Mouse (Mus musculus): ENCODE measurements around the gene Fancd2os. TPM values are rescaled to one million over a fixed set of nuclear protein-coding genes. Genes with fewer than 3 reads are reported as not detected.

The Fancd2os gene
- not detected in 2 replicates for polyA plus RNA-seq (2014; fragmentation: Nextera tagmentation; extraction: Ambion mirVana)

DNA sequence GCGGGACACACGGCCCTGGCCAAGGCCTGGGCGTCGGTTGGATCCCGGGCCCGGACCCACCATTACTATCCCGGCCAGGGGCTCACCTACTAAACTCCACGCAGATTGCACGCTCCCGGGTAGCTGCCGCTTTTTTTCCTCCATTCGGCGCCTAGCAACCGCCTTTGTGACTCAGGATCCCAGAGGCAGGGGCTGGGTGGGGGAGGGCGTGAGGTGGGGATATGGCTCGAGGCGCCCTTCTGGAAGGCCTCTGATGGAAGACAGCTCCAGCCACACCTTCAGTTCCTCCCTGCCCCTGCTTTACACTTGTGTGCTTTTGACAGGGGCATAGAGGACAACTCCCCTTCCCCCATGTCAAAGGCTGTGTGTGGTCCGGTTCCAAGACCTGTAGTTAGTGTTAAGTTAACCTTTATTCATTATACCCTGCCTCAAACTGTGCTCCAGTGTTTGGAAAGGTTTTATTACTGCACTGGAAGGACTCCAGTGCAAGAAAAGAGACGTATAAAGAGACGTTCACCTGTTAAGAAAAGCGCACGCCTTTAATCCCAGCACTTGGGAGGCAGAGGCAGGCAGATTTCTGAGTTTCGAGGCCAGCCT, at the start of gene Fancd2os:
TSS of gene Fancd2os (minus strand) at position 173 of the 597 bp plus-strand sequence.
- WGBS = 32% methylated on average over 23 of the region's 23 CpGs
- Histone ChIP-seq H3K27me3 (ENCODE audit: control insufficient read depth, insufficient read depth, low read length) (no peaks in the 10 kb centered on the region), H3K4me2 (ENCODE audit: low read depth, low read length) (no peak within 1 kb of the TSS), H3K4me3 (ENCODE audit: low read depth, low read length) (no peak within 1 kb of the TSS), H3K9me3 (ENCODE audit: control insufficient read depth, low read length) (no peaks in the 10 kb centered on the region), H3K4me1 (ENCODE audit: control insufficient read depth, insufficient read depth, low read length) (peaks cover 6% of the 10 kb centered on the region), H3K27ac (ENCODE audit: low read depth, low read length) (no peak within 1 kb of the TSS), H3K9ac (replicated peaks; ENCODE audit: low read depth, low read length) (0 out of 2 replicates have a peak within 1 kb of the TSS, but pooled peaks have one; percentile 16), H3K36me3 (ENCODE audit: control insufficient read depth, insufficient read depth, low read length) (no peaks in the 10 kb centered on the region)
- no peak for ATAC-seq (ENCODE audit: low read depth)

DNA sequence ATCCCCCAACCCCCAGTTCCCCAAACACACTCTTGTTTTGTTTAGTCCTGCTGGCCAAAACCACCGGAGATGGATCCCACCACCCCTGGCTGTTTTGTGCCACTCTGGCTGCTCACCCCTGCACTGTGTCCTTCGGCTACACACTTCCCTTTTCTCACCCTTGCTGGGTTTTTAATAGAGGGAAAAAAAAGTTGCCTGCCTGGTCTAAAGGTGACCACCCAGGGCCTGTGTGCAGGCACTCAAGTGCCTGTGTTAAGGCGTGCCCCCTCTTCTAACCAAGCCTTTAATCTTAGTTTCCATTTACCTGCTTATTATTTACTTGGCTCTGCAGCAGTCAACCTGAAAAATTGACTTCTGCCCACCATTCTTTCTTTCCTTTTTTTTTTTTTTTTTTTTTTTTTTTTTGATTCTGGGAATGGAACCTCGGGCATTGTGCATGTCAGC, 49.7 kb upstream of the Fancd2os start:
- Histone ChIP-seq H3K27me3 (ENCODE audit: control insufficient read depth, insufficient read depth, low read length) (no peaks in the 10 kb centered on the region), H3K4me1 (ENCODE audit: control insufficient read depth, insufficient read depth, low read length) (no peaks in the 10 kb centered on the region), H3K4me2 (ENCODE audit: low read depth, low read length) (no peak overlapping the region), H3K9ac (replicated peaks; ENCODE audit: low read depth, low read length) (no peak overlapping the region), H3K4me3 (ENCODE audit: low read depth, low read length) (no peak overlapping the region), H3K27ac (ENCODE audit: low read depth, low read length) (no peak overlapping the region), H3K9me3 (ENCODE audit: control insufficient read depth, low read length) (no peaks in the 10 kb centered on the region), H3K36me3 (ENCODE audit: control insufficient read depth, insufficient read depth, low read length) (no peaks in the 10 kb centered on the region)
- no peak for ATAC-seq (ENCODE audit: low read depth)
- 77% methylated on average over 4 of the region's 4 CpGs for WGBS

GRCm38 (mm10) chr6:113649346-113650196, 49.1 kb upstream of the Fancd2os start:
- H3K9me3 ChIP-seq (ENCODE audit: control insufficient read depth, low read length) = no peaks in the 10 kb centered on the region
- no peaks in the 10 kb centered on the region for H3K27me3 ChIP-seq (ENCODE audit: control insufficient read depth, insufficient read depth, low read length)
- no peaks in the 10 kb centered on the region for H3K4me1 ChIP-seq (ENCODE audit: control insufficient read depth, insufficient read depth, low read length)
- H3K36me3 ChIP-seq (ENCODE audit: control insufficient read depth, insufficient read depth, low read length) = no peaks in the 10 kb centered on the region
- ATAC-seq (ENCODE audit: low read depth) = no peak
- no peak overlapping the region for H3K4me2 ChIP-seq (ENCODE audit: low read depth, low read length)
- H3K9ac ChIP-seq (replicated peaks; ENCODE audit: low read depth, low read length) = no peak overlapping the region
- WGBS = 86% methylated on average over 7 of the region's 7 CpGs
- no peak overlapping the region for H3K27ac ChIP-seq (ENCODE audit: low read depth, low read length)
- H3K4me3 ChIP-seq (ENCODE audit: low read depth, low read length) = no peak overlapping the region

DNA sequence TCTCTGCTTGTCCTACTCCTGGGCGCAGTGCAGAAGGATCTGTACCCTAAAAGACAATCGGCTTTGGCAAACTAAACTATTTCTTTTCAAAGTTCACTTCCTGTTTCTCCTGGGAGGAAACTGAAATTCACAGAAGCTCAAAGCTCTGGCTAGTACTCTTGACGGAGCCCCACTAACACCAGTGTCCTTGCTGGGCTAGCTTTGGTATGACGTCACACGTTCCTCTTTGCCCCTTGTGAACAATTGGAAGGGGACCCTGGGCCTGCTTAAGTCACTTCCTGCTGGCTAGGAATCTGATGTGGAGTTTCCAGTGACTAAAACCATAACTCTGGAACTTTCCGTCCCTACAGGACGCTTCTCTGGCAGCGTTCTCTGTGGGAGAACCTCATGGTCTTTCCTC, 44.3 kb upstream of the Fancd2os start:
- Histone ChIP-seq H3K9me3 (ENCODE audit: control insufficient read depth, low read length) (no peaks in the 10 kb centered on the region), H3K27ac (ENCODE audit: low read depth, low read length) (no peak overlapping the region), H3K4me1 (ENCODE audit: control insufficient read depth, insufficient read depth, low read length) (no peaks in the 10 kb centered on the region), H3K9ac (replicated peaks; ENCODE audit: low read depth, low read length) (no peak overlapping the region), H3K36me3 (ENCODE audit: control insufficient read depth, insufficient read depth, low read length) (no peaks in the 10 kb centered on the region), H3K27me3 (ENCODE audit: control insufficient read depth, insufficient read depth, low read length) (no peaks in the 10 kb centered on the region), H3K4me3 (ENCODE audit: low read depth, low read length) (no peak overlapping the region), H3K4me2 (ENCODE audit: low read depth, low read length) (no peak overlapping the region)
- no peak for ATAC-seq (ENCODE audit: low read depth)
- 89% methylated on average over 8 of the region's 8 CpGs for WGBS

GRCm38 (mm10) chr6:113643967-113644366, 43.5 kb upstream of the Fancd2os start:
- Histone ChIP-seq H3K4me1 (ENCODE audit: control insufficient read depth, insufficient read depth, low read length) (no peaks in the 10 kb centered on the region), H3K27ac (ENCODE audit: low read depth, low read length) (no peak overlapping the region), H3K9me3 (ENCODE audit: control insufficient read depth, low read length) (no peaks in the 10 kb centered on the region), H3K36me3 (ENCODE audit: control insufficient read depth, insufficient read depth, low read length) (no peaks in the 10 kb centered on the region), H3K4me3 (ENCODE audit: low read depth, low read length) (no peak overlapping the region), H3K9ac (replicated peaks; ENCODE audit: low read depth, low read length) (no peak overlapping the region), H3K27me3 (ENCODE audit: control insufficient read depth, insufficient read depth, low read length) (no peaks in the 10 kb centered on the region), H3K4me2 (ENCODE audit: low read depth, low read length) (no peak overlapping the region)
- 89% methylated on average over 2 of the region's 2 CpGs for WGBS
- no peak for ATAC-seq (ENCODE audit: low read depth)

DNA sequence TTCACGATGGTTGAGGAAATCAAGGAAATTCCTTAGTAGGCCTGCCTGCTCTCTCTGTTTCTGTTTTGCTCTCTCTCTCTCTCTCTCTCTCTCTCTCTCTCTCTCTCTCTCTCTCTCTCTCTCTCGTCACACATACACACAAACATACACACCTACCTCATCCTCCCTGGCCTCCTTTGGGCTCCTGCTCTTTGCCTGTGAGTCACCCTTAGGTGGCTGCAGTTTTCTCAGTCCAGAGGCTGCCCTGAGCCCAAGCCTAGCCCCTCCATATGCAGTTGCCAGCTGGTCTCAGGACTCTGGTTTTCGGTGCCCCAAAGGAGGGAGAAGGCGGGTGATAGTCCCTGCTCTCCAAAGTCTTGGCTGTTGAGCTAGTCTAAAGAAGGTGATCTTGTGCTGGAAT, 42.5 kb upstream of the Fancd2os start:
- ATAC-seq (ENCODE audit: low read depth) = no peak
- Histone ChIP-seq H3K9me3 (ENCODE audit: control insufficient read depth, low read length) (no peaks in the 10 kb centered on the region), H3K4me1 (ENCODE audit: control insufficient read depth, insufficient read depth, low read length) (no peaks in the 10 kb centered on the region; the same call in 1 of the 2 replicates), H3K9ac (replicated peaks; ENCODE audit: low read depth, low read length) (no peak overlapping the region), H3K4me3 (ENCODE audit: low read depth, low read length) (no peak overlapping the region), H3K36me3 (ENCODE audit: control insufficient read depth, insufficient read depth, low read length) (no peaks in the 10 kb centered on the region), H3K4me2 (ENCODE audit: low read depth, low read length) (no peak overlapping the region), H3K27ac (ENCODE audit: low read depth, low read length) (no peak overlapping the region), H3K27me3 (ENCODE audit: control insufficient read depth, insufficient read depth, low read length) (no peaks in the 10 kb centered on the region)
- 93% methylated on average over 4 of the region's 4 CpGs for WGBS

- Histone ChIP-seq H3K4me3 (ENCODE audit: low read depth, low read length) (no peak overlapping the region), H3K9ac (replicated peaks; ENCODE audit: low read depth, low read length) (no peak overlapping the region), H3K36me3 (ENCODE audit: control insufficient read depth, insufficient read depth, low read length) (no peaks in the 10 kb centered on the region), H3K9me3 (ENCODE audit: control insufficient read depth, low read length) (no peaks in the 10 kb centered on the region), H3K4me1 (ENCODE audit: control insufficient read depth, insufficient read depth, low read length) (no peaks in the 10 kb centered on the region; the same call in 1 of the 2 replicates), H3K27me3 (ENCODE audit: control insufficient read depth, insufficient read depth, low read length) (no peaks in the 10 kb centered on the region), H3K4me2 (ENCODE audit: low read depth, low read length) (no peak overlapping the region), H3K27ac (ENCODE audit: low read depth, low read length) (no peak overlapping the region)
- 90% methylated on average over 8 of the region's 8 CpGs for WGBS
- ATAC-seq (ENCODE audit: low read depth) = no peak
Measured at GRCm38 (mm10) chr6:113642605-113643004, 42.1 kb upstream of the Fancd2os start.

GRCm38 (mm10) chr6:113639201-113639600, 38.7 kb upstream of the Fancd2os start:
- Histone ChIP-seq H3K9ac (replicated peaks; ENCODE audit: low read depth, low read length) (no peak overlapping the region), H3K36me3 (ENCODE audit: control insufficient read depth, insufficient read depth, low read length) (no peaks in the 10 kb centered on the region), H3K27ac (ENCODE audit: low read depth, low read length) (no peak overlapping the region), H3K4me3 (ENCODE audit: low read depth, low read length) (no peak overlapping the region), H3K4me1 (ENCODE audit: control insufficient read depth, insufficient read depth, low read length) (no peaks in the 10 kb centered on the region; the same call in 1 of the 2 replicates), H3K4me2 (ENCODE audit: low read depth, low read length) (no peak overlapping the region), H3K9me3 (ENCODE audit: control insufficient read depth, low read length) (no peaks in the 10 kb centered on the region), H3K27me3 (ENCODE audit: control insufficient read depth, insufficient read depth, low read length) (no peaks in the 10 kb centered on the region)
- ATAC-seq (ENCODE audit: low read depth) = no peak
- WGBS = 87% methylated on average over 4 of the region's 4 CpGs
